Mouse (Mus musculus) embryonic fibroblast, embryonic 13.5 days (primary cell): Measurements from ENCODE around the gene Iqsec1.

Source experiments
- CTCF ChIP-seq: IDR thresholded peaks from 2 replicates; pipeline ENCODE4 v1.5.1; 2011; ENCODE audit warnings: mild to moderate bottlenecking, control low read depth, low read length, moderate library complexity, borderline replicate concordance; ENCODE audit not compliant: insufficient read depth
- POLR2A ChIP-seq: IDR thresholded peaks from 2 replicates; pipeline ENCODE4 v1.6.1; 2011; ENCODE audit warnings: low read depth, mild to moderate bottlenecking, control low read depth, low read length, moderate library complexity

DNA sequence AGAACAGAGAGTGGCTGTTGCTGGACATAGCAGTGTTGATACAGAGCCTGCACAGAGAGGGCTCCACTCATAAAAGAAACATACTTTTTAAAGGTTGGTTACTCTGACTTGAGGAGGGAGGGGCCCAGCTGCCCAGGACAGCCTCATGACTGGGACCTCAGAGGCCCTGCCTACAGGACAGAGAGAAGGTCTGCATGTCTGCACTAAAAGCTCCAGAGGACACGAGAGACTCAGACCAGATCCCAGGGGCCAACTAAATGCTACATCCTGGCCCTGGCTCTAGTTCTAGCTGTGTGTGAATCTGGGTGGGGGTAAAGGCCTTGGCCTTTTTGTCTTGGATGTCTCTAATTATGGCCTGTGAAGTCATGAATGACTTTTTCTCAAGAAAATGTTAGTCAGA is 288.4 kb downstream of the Iqsec1 start:
- TF ChIP-seq CTCF (no peak), POLR2A (no peak)
